Mouse (Mus musculus) myocyte (in vitro differentiated cells): ENCODE data around the gene Fam160b1. TPM values are rescaled to one million over a fixed set of nuclear protein-coding genes. Genes with fewer than 3 reads are reported as not detected.

ENCODE experiments used
- H3K27me3 ChIP-seq: one replicate; pipeline ENCODE4 v1.6.1; 2011; ENCODE audit not compliant: control insufficient read depth, insufficient read depth, insufficient read length
- H3K36me3 ChIP-seq: one replicate; pipeline ENCODE4 v1.6.1; 2011; ENCODE audit not compliant: control insufficient read depth, insufficient read depth
- H3K4me2 ChIP-seq: one replicate; pipeline ENCODE4 v1.6.1; 2011; ENCODE audit warnings: low read depth, control low read depth
- H3K4me3 ChIP-seq: one replicate; pipeline ENCODE4 v1.5.1; 2011; ENCODE audit warnings: mild to moderate bottlenecking, control low read depth, moderate library complexity
- H3K79me2 ChIP-seq: one replicate; pipeline ENCODE4 v1.6.1; 2011; ENCODE audit not compliant: control insufficient read depth, insufficient read depth
- H3ac ChIP-seq: one replicate; pipeline ENCODE4 v1.6.1; 2011; ENCODE audit not compliant: control insufficient read depth, insufficient read length
- CEBPB ChIP-seq: IDR thresholded peaks from 2 replicates; pipeline ENCODE4 v1.6.1; 2011; ENCODE audit warnings: mild to moderate bottlenecking, moderate library complexity; ENCODE audit not compliant: poor library complexity, insufficient read depth, severe bottlenecking
- E2F4 ChIP-seq: IDR thresholded peaks from one replicate; pipeline ENCODE4 v1.6.1; 2011; ENCODE audit warnings: mild to moderate bottlenecking, control low read depth, moderate library complexity; ENCODE audit not compliant: insufficient read depth
- MAX ChIP-seq: IDR thresholded peaks from one replicate; pipeline ENCODE4 v1.6.1; 2011; ENCODE audit warnings: low read depth, mild to moderate bottlenecking, control low read depth
- MYOD1 ChIP-seq, 3 experiments: IDR thresholded peaks; one replicate each; pipeline ENCODE4 v1.6.1; 2011; ENCODE audit warnings: control low read depth in 2 of 3, low read depth in 2 of 3, mild to moderate bottlenecking in 2 of 3, moderate library complexity in 1 of 3; ENCODE audit not compliant: insufficient read length in 2 of 3, control insufficient read depth in 1 of 3
- MYOG ChIP-seq, 3 experiments: IDR thresholded peaks; one replicate each; pipeline ENCODE4 v1.6.1; 2011; ENCODE audit warnings: control low read depth in 2 of 3, low read depth in 2 of 3, mild to moderate bottlenecking in 2 of 3; ENCODE audit not compliant: insufficient read length in 2 of 3, control insufficient read depth in 1 of 3, insufficient read depth in 1 of 3
- POLR2A ChIP-seq: IDR thresholded peaks from one replicate; pipeline ENCODE4 v1.6.1; 2011; ENCODE audit warnings: low read depth, mild to moderate bottlenecking, control low read depth, moderate library complexity; ENCODE audit not compliant: insufficient read length
- POLR2AphosphoS2 ChIP-seq: IDR thresholded peaks from one replicate; pipeline ENCODE4 v1.6.1; 2011; ENCODE audit warnings: low read depth, control low read depth; ENCODE audit not compliant: insufficient read length
- REST ChIP-seq: IDR thresholded peaks from one replicate; pipeline ENCODE4 v1.6.1; 2011; ENCODE audit warnings: mild to moderate bottlenecking, control low read depth, moderate library complexity; ENCODE audit not compliant: insufficient read depth, insufficient read length
- SRF ChIP-seq: IDR thresholded peaks from one replicate; pipeline ENCODE4 v1.6.1; 2011; ENCODE audit warnings: low read depth; ENCODE audit not compliant: control insufficient read depth, insufficient read length
- TCF12 ChIP-seq: IDR thresholded peaks from one replicate; pipeline ENCODE4 v1.6.1; 2011; ENCODE audit warnings: mild to moderate bottlenecking, control low read depth; ENCODE audit not compliant: poor library complexity, insufficient read depth, severe bottlenecking
- TCF3 ChIP-seq: IDR thresholded peaks from one replicate; pipeline ENCODE4 v1.6.1; 2011; ENCODE audit warnings: low read depth, control low read depth; ENCODE audit not compliant: insufficient read length
- USF1 ChIP-seq: IDR thresholded peaks from one replicate; pipeline ENCODE4 v1.6.1; 2011; ENCODE audit warnings: low read depth, mild to moderate bottlenecking, control low read depth, moderate library complexity
- polyA plus RNA-seq: library from polyadenylated mRNA; unstranded; fragments of >200 nt; fragmentation: generic; extraction: Trizol; gene quantifications from one replicate; pipeline ENCODE4 v1.2.1, GENCODE M21; 2012; ENCODE audit warnings: missing spikeins

Gene Fam160b1
- polyA plus RNA-seq, 1 experiment: 7.1 TPM

- no peak overlapping the region for H3ac ChIP-seq
- H3K4me2 ChIP-seq: no peak overlapping the region
- TF ChIP-seq TCF12 (no peak), MAX (no peak), MYOD1 (IDR thresholded peaks at IDR 0.05; ENCODE audit: control insufficient read depth in 1 of 3, insufficient read length in 2 of 3, low read depth in 2 of 3) (no peak), E2F4 (no peak), TCF3 (no peak), POLR2A (no peak), MYOG (IDR thresholded peaks at IDR 0.05; ENCODE audit: control insufficient read depth in 1 of 3, insufficient read depth in 1 of 3, insufficient read length in 2 of 3, low read depth in 2 of 3) (no peak), USF1 (no peak), POLR2AphosphoS2 (no peak), SRF (no peak), REST (no peak)
- H3K4me3 ChIP-seq: no peak overlapping the region
- H3K79me2 ChIP-seq: no peaks in the 10 kb centered on the region
- peaks cover 6% of the 10 kb centered on the region for H3K27me3 ChIP-seq
- H3K36me3 ChIP-seq: no peaks in the 10 kb centered on the region
Observed at GRCm38 (mm10) chr19:57431476-57431875, 71.0 kb downstream of the Fam160b1 start.

DNA sequence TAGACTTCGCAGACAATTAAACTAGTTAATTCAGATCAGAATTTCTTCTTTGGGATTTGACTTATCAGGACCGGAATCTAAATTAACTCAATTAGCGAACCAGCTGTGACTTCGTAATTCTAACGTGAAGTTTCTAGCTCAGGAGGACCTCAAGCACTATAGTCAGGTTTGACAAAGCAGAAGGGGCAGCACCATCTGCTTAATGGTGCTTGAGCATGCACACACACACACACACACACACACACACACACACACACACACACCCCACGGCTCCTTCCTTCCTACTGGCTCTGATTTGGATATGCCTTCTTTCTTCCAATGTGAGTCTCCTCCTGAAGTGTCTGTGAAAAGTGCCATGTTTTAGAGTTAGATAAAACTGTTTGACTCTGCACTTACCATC lies 73.5 kb downstream of the Fam160b1 start:
- peaks cover 6% of the 10 kb centered on the region for H3K27me3 ChIP-seq
- no peak for TF ChIP-seq USF1
- no peak for TF ChIP-seq MAX
- no peak for TF ChIP-seq MYOD1 (IDR thresholded peaks at IDR 0.05; ENCODE audit: control insufficient read depth in 1 of 3, insufficient read length in 2 of 3, low read depth in 2 of 3)
- TF ChIP-seq E2F4: no peak
- TF ChIP-seq REST: no peak

DNA sequence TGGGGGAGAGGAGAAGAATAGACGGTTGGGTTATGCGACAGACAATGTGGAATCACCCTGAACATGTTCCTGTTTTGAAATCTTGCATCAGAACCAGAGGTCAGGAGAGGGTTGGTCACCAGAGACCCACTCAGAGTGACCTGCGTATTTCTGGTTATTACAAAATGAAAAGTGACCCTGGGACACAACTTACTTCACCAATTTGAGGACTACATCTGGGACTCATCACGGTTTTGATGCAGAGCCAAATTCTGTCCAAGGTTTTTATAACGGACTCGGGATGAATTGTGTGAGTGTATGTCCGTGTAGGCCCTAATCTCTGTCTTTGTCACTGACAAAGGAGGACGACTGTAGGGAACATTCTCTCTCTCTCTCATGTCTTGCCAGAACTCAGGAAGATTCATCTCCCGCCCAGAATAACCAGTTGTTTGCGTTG lies 76.1 kb downstream of the Fam160b1 start:
- Histone ChIP-seq H3K27me3 (peaks cover 2% of the 10 kb centered on the region), H3K36me3 (no peaks in the 10 kb centered on the region), H3ac (no peak overlapping the region), H3K4me3 (no peak overlapping the region), H3K79me2 (no peaks in the 10 kb centered on the region), H3K4me2 (no peak overlapping the region)
- no peak for TF ChIP-seq CEBPB
- TF ChIP-seq REST: no peak
- no peak for TF ChIP-seq POLR2AphosphoS2
- no peak for TF ChIP-seq E2F4
- TF ChIP-seq POLR2A: no peak
- no peak for TF ChIP-seq TCF12
- no peak for TF ChIP-seq MYOG (IDR thresholded peaks at IDR 0.05; ENCODE audit: control insufficient read depth in 1 of 3, insufficient read depth in 1 of 3, insufficient read length in 2 of 3, low read depth in 2 of 3)
- TF ChIP-seq MAX: no peak
- no peak for TF ChIP-seq TCF3

More for the DNA sequence above, 73.5 kb downstream of the Fam160b1 start:
- H3K4me2 ChIP-seq: no peak overlapping the region
- H3K36me3 ChIP-seq: no peaks in the 10 kb centered on the region
- H3K79me2 ChIP-seq: no peaks in the 10 kb centered on the region
- H3ac ChIP-seq: no peak overlapping the region
- no peak overlapping the region for H3K4me3 ChIP-seq

DNA sequence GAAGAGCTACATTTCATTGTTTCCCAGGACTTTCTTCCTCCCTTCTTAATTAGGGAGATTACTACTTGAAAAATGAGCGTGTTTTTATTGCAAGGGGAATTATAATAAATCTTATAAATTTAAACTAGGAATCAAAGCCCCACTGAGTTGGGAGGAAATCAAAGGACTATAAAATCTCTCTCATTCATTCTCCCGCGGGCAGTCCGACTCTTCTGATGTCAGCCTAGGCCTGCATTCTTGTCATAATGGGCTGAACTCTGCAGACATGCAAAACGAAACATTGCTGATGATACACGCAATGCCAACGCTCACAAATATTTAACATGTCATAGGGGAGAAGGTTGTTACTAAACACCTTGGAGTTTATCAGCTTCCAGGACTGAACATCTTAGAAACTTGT lies 76.6 kb downstream of the Fam160b1 start:
- Histone ChIP-seq H3K4me3 (no peak overlapping the region), H3K36me3 (no peaks in the 10 kb centered on the region), H3K79me2 (no peaks in the 10 kb centered on the region), H3K4me2 (no peak overlapping the region), H3ac (no peak overlapping the region), H3K27me3 (no peaks in the 10 kb centered on the region)
- no peak for TF ChIP-seq CEBPB
- TF ChIP-seq TCF12: no peak
- TF ChIP-seq POLR2A: no peak
- TF ChIP-seq E2F4: no peak
- no peak for TF ChIP-seq TCF3
- TF ChIP-seq MYOD1 (IDR thresholded peaks at IDR 0.05; ENCODE audit: control insufficient read depth in 1 of 3, insufficient read length in 2 of 3, low read depth in 2 of 3): no peak
- TF ChIP-seq MYOG (IDR thresholded peaks at IDR 0.05; ENCODE audit: control insufficient read depth in 1 of 3, insufficient read depth in 1 of 3, insufficient read length in 2 of 3, low read depth in 2 of 3): no peak
- no peak for TF ChIP-seq SRF
- TF ChIP-seq USF1: no peak
- TF ChIP-seq POLR2AphosphoS2: no peak
- no peak for TF ChIP-seq REST
- TF ChIP-seq MAX: no peak

Other genes with a start within 250 kb of the Fam160b1 start
- gene Ablim1, start 45.8 kb upstream of the Fam160b1 start, polyA plus RNA-seq: 29.9 TPM
- gene Trub1, start 92.2 kb downstream of the Fam160b1 start, polyA plus RNA-seq: 4.7 TPM